Mouse (Mus musculus) testis, adult 2 months (tissue): ENCODE measurements around the gene Fkbp8.

Experiments used
- CTCF ChIP-seq: fragments of 200-500 bp; IDR thresholded peaks from 2 replicates; pipeline ENCODE4 v1.5.1; 2012; ENCODE audit warnings: low read depth, mild to moderate bottlenecking, inconsistent platforms, low read length, moderate library complexity; ENCODE audit not compliant: control insufficient read depth, insufficient read depth, insufficient replicate concordance
- POLR2A ChIP-seq: fragments of 200-500 bp; IDR thresholded peaks from 2 replicates; pipeline ENCODE4 v1.6.1; 2012; ENCODE audit warnings: low read depth, mild to moderate bottlenecking, inconsistent platforms, low read length, moderate library complexity; ENCODE audit not compliant: control insufficient read depth

- TF ChIP-seq POLR2A, result no peak
- no peak for TF ChIP-seq CTCF
Observed at GRCm38 (mm10) chr8:70540013-70540506, 12.5 kb downstream of the Fkbp8 start.
